In genomic region chr3:52603244-52603704, GRCm38 (mm10) we compare ENCODE assay signal across 8 mouse cellular contexts.
DNase-seq lines count a peak whose midpoint lies in the region; ATAC-seq lines count a peak whose summit lies in the region.

No protein-coding gene starts in this region.

- peaks cover 8% of the 10 kb centered on the region; the same call in 1 of the 2 replicates for H3K4me1 ChIP-seq in neural tube, embryonic 15.5 days
- H3K4me1 ChIP-seq in limb, embryonic 11.5 days (ENCODE audit: control insufficient read depth, insufficient read depth, low read length): 0 out of 2 replicates have a peak, but pooled peaks cover 3% of the 10 kb centered on the region

- H3K36me3 ChIP-seq in neural tube, embryonic 15.5 days: no peaks in the 10 kb centered on the region
- H3K36me3 ChIP-seq in limb, embryonic 11.5 days (ENCODE audit: control insufficient read depth, insufficient read depth, low read length): no peaks in the 10 kb centered on the region

- ATAC-seq in neural tube, embryonic 15.5 days (ENCODE audit: low FRiP score): no peak
- peak; percentile 54; the same call in 1 of the 2 replicates for ATAC-seq in limb, embryonic 11.5 days (ENCODE audit: insufficient number of reproducible peaks, low FRiP score, low TSS enrichment, low read depth)

- H3K9me3 ChIP-seq in neural tube, embryonic 15.5 days (replicated peaks): no peaks in the 10 kb centered on the region
- H3K9me3 ChIP-seq in limb, embryonic 11.5 days (ENCODE audit: control insufficient read depth, low read length): no peaks in the 10 kb centered on the region

- WGBS in neural tube, embryonic 15.5 days: 76% methylated on average over 8 of the region's 8 CpGs
- WGBS in limb, embryonic 11.5 days: 72% methylated on average over 8 of the region's 8 CpGs

- no peaks in the 10 kb centered on the region for H3K27me3 ChIP-seq in neural tube, embryonic 15.5 days (replicated peaks)
- H3K27me3 ChIP-seq in limb, embryonic 11.5 days (ENCODE audit: control insufficient read depth, insufficient read depth, low read length): no peaks in the 10 kb centered on the region

- no peak overlapping the region for H3K4me3 ChIP-seq in neural tube, embryonic 15.5 days (replicated peaks)
- H3K4me3 ChIP-seq in limb, embryonic 11.5 days (ENCODE audit: low read depth, low read length): no peak overlapping the region

- no peak overlapping the region for H3K9ac ChIP-seq in neural tube, embryonic 15.5 days (replicated peaks)
- H3K9ac ChIP-seq in limb, embryonic 11.5 days (ENCODE audit: low read length): no peak overlapping the region

- DNase-seq in neural tube, embryonic 10.5 days (ENCODE audit: extremely low spot score, low spot score): peak; percentile 20
- peak; percentile 60 for DNase-seq in gastrocnemius, postnatal 10 days
- peak; percentile 41 for DNase-seq in limb, embryonic 11.5 days (ENCODE audit: low spot score)
- peak; percentile 68 for DNase-seq in urinary bladder, postnatal 25 days (ENCODE audit: low spot score)
- no peak for DNase-seq in B cell, adult 2 months
- DNase-seq in spleen, adult 12 weeks (ENCODE audit: low spot score): no peak
- no peak for DNase-seq in thymus, postnatal 36 days

- no peak overlapping the region for H3K27ac ChIP-seq in neural tube, embryonic 15.5 days (replicated peaks)
- H3K27ac ChIP-seq in limb, embryonic 11.5 days (replicated peaks; ENCODE audit: low read depth, low read length): no peak overlapping the region

- H3K4me2 ChIP-seq in neural tube, embryonic 15.5 days: no peak overlapping the region
- H3K4me2 ChIP-seq in limb, embryonic 11.5 days (ENCODE audit: low read depth, severe bottlenecking): no peak overlapping the region

Comparison
In these comparisons a context has a peak if more than half of its experiments do, and no peak if none do; other contexts are left out.
1. DNase-seq: peak in neural tube, embryonic 10.5 days (single experiment), gastrocnemius, postnatal 10 days (single experiment), limb, embryonic 11.5 days (single experiment) and urinary bladder, postnatal 25 days (single experiment); none in B cell, adult 2 months (0 of 2), spleen, adult 12 weeks (single experiment) and thymus, postnatal 36 days (0 of 2).